ENCODE assay signal across 20 mouse cellular contexts in genomic region chr3:116604570-116604969, GRCm38 (mm10). TPM values are rescaled to one million over a fixed set of nuclear protein-coding genes. Genes with fewer than 3 reads are reported as not detected.
DNase-seq lines count a peak whose midpoint lies in the region; ATAC-seq lines count a peak whose summit lies in the region.
"Had no signal": no experiment of that assay in that cellular context is flagged by ENCODE, and none has a peak within 500 bp of the region (broad histone marks: within the 10 kb centered on the region; RNA-seq: fewer than 3 reads in every experiment).

No protein-coding gene starts in this region.

- H3K9ac ChIP-seq in embryonic facial prominence, embryonic 13.5 days: no peak overlapping the region
- H3K9ac ChIP-seq in hindbrain, embryonic 16.5 days (ENCODE audit: low read depth, low read length): no peak overlapping the region
- H3K9ac ChIP-seq in intestine, embryonic 16.5 days (ENCODE audit: low read depth, low read length): no peak overlapping the region
- H3K9ac ChIP-seq: forebrain, postnatal 0 days; hindbrain, embryonic 15.5 days had no signal

- H3K4me2 ChIP-seq in embryonic facial prominence, embryonic 13.5 days: no peak overlapping the region
- H3K4me2 ChIP-seq in hindbrain, embryonic 16.5 days (ENCODE audit: low read length): no peak overlapping the region
- no peak overlapping the region for H3K4me2 ChIP-seq in intestine, embryonic 16.5 days (ENCODE audit: low read depth, low read length)
- H3K4me2 ChIP-seq: hindbrain, embryonic 15.5 days had no signal

- H3K27ac ChIP-seq in embryonic facial prominence, embryonic 13.5 days: peak overlapping the region; percentile 4; the same call in 1 of the 2 replicates
- H3K27ac ChIP-seq in embryonic facial prominence, embryonic 10.5 days (replicated peaks): no peak overlapping the region
- no peak overlapping the region for H3K27ac ChIP-seq in hindbrain, embryonic 16.5 days (ENCODE audit: low read depth, low read length)
- no peak overlapping the region for H3K27ac ChIP-seq in hindbrain, embryonic 10.5 days
- no peak overlapping the region for H3K27ac ChIP-seq in intestine, embryonic 16.5 days (ENCODE audit: low read length)
- H3K27ac ChIP-seq: hindbrain, embryonic 15.5 days had no signal

- H3K4me1 ChIP-seq in embryonic facial prominence, embryonic 13.5 days: no peaks in the 10 kb centered on the region
- no peaks in the 10 kb centered on the region for H3K4me1 ChIP-seq in embryonic facial prominence, embryonic 10.5 days
- H3K4me1 ChIP-seq in hindbrain, embryonic 16.5 days (ENCODE audit: control insufficient read depth, insufficient read depth, low read depth, low read length): no peaks in the 10 kb centered on the region
- no peaks in the 10 kb centered on the region for H3K4me1 ChIP-seq in hindbrain, embryonic 10.5 days (replicated peaks)
- H3K4me1 ChIP-seq in intestine, embryonic 16.5 days (ENCODE audit: control insufficient read depth, insufficient read depth, low read length): no peaks in the 10 kb centered on the region
- H3K4me1 ChIP-seq: hindbrain, embryonic 15.5 days had no signal

- 52% methylated on average over 9 of the region's 9 CpGs for WGBS in embryonic facial prominence, embryonic 13.5 days
- 83% methylated on average over 9 of the region's 9 CpGs for WGBS in embryonic facial prominence, embryonic 10.5 days
- WGBS in hindbrain, embryonic 16.5 days: 71% methylated on average over 9 of the region's 9 CpGs
- 86% methylated on average over 9 of the region's 9 CpGs for WGBS in hindbrain, embryonic 10.5 days
- WGBS in intestine, embryonic 16.5 days: 81% methylated on average over 9 of the region's 9 CpGs

- ATAC-seq in embryonic facial prominence, embryonic 13.5 days (ENCODE audit: insufficient number of reproducible peaks, insufficient read depth, low FRiP score, low TSS enrichment, low read depth): no peak
- peak; percentile 58; the same call in 1 of the 2 replicates for ATAC-seq in hindbrain, embryonic 16.5 days
- no peak for ATAC-seq in intestine, embryonic 16.5 days
- ATAC-seq: forebrain, postnatal 0 days; Patski had no signal

- DNase-seq in embryonic facial prominence, embryonic 10.5 days (ENCODE audit: low spot score): no peak
- DNase-seq in hindbrain, embryonic 10.5 days (ENCODE audit: low spot score): no peak
- DNase-seq in brain, adult 2 months (ENCODE audit: low read depth, low spot score): peak; percentile 45
- DNase-seq in spleen, postnatal 14 days (ENCODE audit: low spot score in 2 of 2): no peak
- DNase-seq: adrenal gland, adult 2 months; adrenal gland, postnatal 25 days; cerebellum, adult 11 months; cerebellum, adult 9-10 months; cerebellum, postnatal 36 days; forebrain, postnatal 0 days; gastrocnemius, postnatal 36 days; heart, adult 11 months; heart, postnatal 14 days; kidney, adult 2 months had no signal

- H3K27me3 ChIP-seq in embryonic facial prominence, embryonic 13.5 days: no peaks in the 10 kb centered on the region
- no peaks in the 10 kb centered on the region for H3K27me3 ChIP-seq in embryonic facial prominence, embryonic 10.5 days (replicated peaks; ENCODE audit: low read depth, poor library complexity, severe bottlenecking)
- H3K27me3 ChIP-seq in hindbrain, embryonic 16.5 days (replicated peaks; ENCODE audit: control insufficient read depth, insufficient read depth, low read length): no peaks in the 10 kb centered on the region
- H3K27me3 ChIP-seq in hindbrain, embryonic 10.5 days (ENCODE audit: insufficient read depth, poor library complexity, severe bottlenecking): no peaks in the 10 kb centered on the region
- H3K27me3 ChIP-seq in intestine, embryonic 16.5 days (replicated peaks; ENCODE audit: control insufficient read depth, insufficient read depth, low read length): no peaks in the 10 kb centered on the region
- H3K27me3 ChIP-seq: CH12.LX; hindbrain, embryonic 15.5 days; Patski had no signal

- H3K4me3 ChIP-seq in embryonic facial prominence, embryonic 13.5 days: no peak overlapping the region
- H3K4me3 ChIP-seq in embryonic facial prominence, embryonic 10.5 days: no peak overlapping the region
- H3K4me3 ChIP-seq in hindbrain, embryonic 16.5 days (ENCODE audit: low read length): no peak overlapping the region
- no peak overlapping the region for H3K4me3 ChIP-seq in hindbrain, embryonic 10.5 days
- no peak overlapping the region for H3K4me3 ChIP-seq in intestine, embryonic 16.5 days (ENCODE audit: low read length)
- H3K4me3 ChIP-seq: hindbrain, embryonic 15.5 days had no signal

- H3K9me3 ChIP-seq in embryonic facial prominence, embryonic 13.5 days: no peaks in the 10 kb centered on the region
- no peaks in the 10 kb centered on the region for H3K9me3 ChIP-seq in embryonic facial prominence, embryonic 10.5 days
- no peaks in the 10 kb centered on the region for H3K9me3 ChIP-seq in hindbrain, embryonic 16.5 days (ENCODE audit: control insufficient read depth, low read length)
- no peaks in the 10 kb centered on the region for H3K9me3 ChIP-seq in hindbrain, embryonic 10.5 days
- no peaks in the 10 kb centered on the region for H3K9me3 ChIP-seq in intestine, embryonic 16.5 days (ENCODE audit: control insufficient read depth, low read length)
- H3K9me3 ChIP-seq: hindbrain, embryonic 15.5 days had no signal

- H3K36me3 ChIP-seq in embryonic facial prominence, embryonic 13.5 days: peaks cover 22% of the 10 kb centered on the region
- H3K36me3 ChIP-seq in embryonic facial prominence, embryonic 10.5 days (replicated peaks): peaks cover 45% of the 10 kb centered on the region
- H3K36me3 ChIP-seq in hindbrain, embryonic 16.5 days (ENCODE audit: control insufficient read depth, insufficient read depth, low read length): no peaks in the 10 kb centered on the region
- peaks cover 47% of the 10 kb centered on the region for H3K36me3 ChIP-seq in hindbrain, embryonic 10.5 days
- H3K36me3 ChIP-seq in intestine, embryonic 16.5 days (ENCODE audit: control insufficient read depth, insufficient read depth, low read length): no peaks in the 10 kb centered on the region

RNA-seq across cellular contexts. Expression of gene Sass6, which starts 9.8 kb away (rescaled TPM):
- polyA plus RNA-seq in embryonic facial prominence, embryonic 13.5 days (2015; fragmentation: Nextera tagmentation; extraction: Ambion mirVana): 26.3 and 27.8 TPM in 2 replicates
- 38.5 and 39.6 TPM in 2 replicates for polyA plus RNA-seq in embryonic facial prominence, embryonic 10.5 days (2016; fragmentation: Nextera tagmentation; extraction: Ambion mirVana)
- polyA plus RNA-seq in hindbrain, embryonic 16.5 days (2015; fragmentation: Nextera tagmentation; extraction: Ambion mirVana): 11.5 and 12.3 TPM in 2 replicates
- 28.5 and 36.1 TPM in 2 replicates for polyA plus RNA-seq in hindbrain, embryonic 10.5 days (2016; fragmentation: Nextera tagmentation; extraction: Ambion mirVana)
- 11.3 and 14.4 TPM in 2 replicates for polyA plus RNA-seq in intestine, embryonic 16.5 days (2015; fragmentation: Nextera tagmentation; extraction: Ambion mirVana)

RNA-seq across cellular contexts. Expression of gene Trmt13, which starts 9.8 kb away (rescaled TPM):
- 44.3 and 44.8 TPM in 2 replicates for polyA plus RNA-seq in embryonic facial prominence, embryonic 13.5 days (2015; fragmentation: Nextera tagmentation; extraction: Ambion mirVana)
- 24.7 and 24.9 TPM in 2 replicates for polyA plus RNA-seq in embryonic facial prominence, embryonic 10.5 days (2016; fragmentation: Nextera tagmentation; extraction: Ambion mirVana)
- polyA plus RNA-seq in hindbrain, embryonic 16.5 days (2015; fragmentation: Nextera tagmentation; extraction: Ambion mirVana): 22.5 and 25.2 TPM in 2 replicates
- polyA plus RNA-seq in hindbrain, embryonic 10.5 days (2016; fragmentation: Nextera tagmentation; extraction: Ambion mirVana): 22.4 and 23.5 TPM in 2 replicates
- 17.0 and 20.5 TPM in 2 replicates for polyA plus RNA-seq in intestine, embryonic 16.5 days (2015; fragmentation: Nextera tagmentation; extraction: Ambion mirVana)

RNA-seq across cellular contexts. Expression of gene Lrrc39, which starts 41.8 kb away (rescaled TPM):
- polyA plus RNA-seq in embryonic facial prominence, embryonic 13.5 days (2015; fragmentation: Nextera tagmentation; extraction: Ambion mirVana): 0.56 and 0.89 TPM in 2 replicates
- 0.70 and 0.75 TPM in 2 replicates for polyA plus RNA-seq in embryonic facial prominence, embryonic 10.5 days (2016; fragmentation: Nextera tagmentation; extraction: Ambion mirVana)
- 0.13 and 0.45 TPM in 2 replicates for polyA plus RNA-seq in hindbrain, embryonic 16.5 days (2015; fragmentation: Nextera tagmentation; extraction: Ambion mirVana)
- 0.31 and 0.70 TPM in 2 replicates for polyA plus RNA-seq in hindbrain, embryonic 10.5 days (2016; fragmentation: Nextera tagmentation; extraction: Ambion mirVana)
- polyA plus RNA-seq in intestine, embryonic 16.5 days (2015; fragmentation: Nextera tagmentation; extraction: Ambion mirVana): 4.7 and 5.6 TPM in 2 replicates

RNA-seq across cellular contexts. Expression of gene Mfsd14a, which starts 57.9 kb away (rescaled TPM):
- 78.5 and 80.5 TPM in 2 replicates for polyA plus RNA-seq in embryonic facial prominence, embryonic 13.5 days (2015; fragmentation: Nextera tagmentation; extraction: Ambion mirVana)
- 80.7 and 87.8 TPM in 2 replicates for polyA plus RNA-seq in embryonic facial prominence, embryonic 10.5 days (2016; fragmentation: Nextera tagmentation; extraction: Ambion mirVana)
- 64.6 and 68.2 TPM in 2 replicates for polyA plus RNA-seq in hindbrain, embryonic 16.5 days (2015; fragmentation: Nextera tagmentation; extraction: Ambion mirVana)
- 69.4 and 80.9 TPM in 2 replicates for polyA plus RNA-seq in hindbrain, embryonic 10.5 days (2016; fragmentation: Nextera tagmentation; extraction: Ambion mirVana)
- polyA plus RNA-seq in intestine, embryonic 16.5 days (2015; fragmentation: Nextera tagmentation; extraction: Ambion mirVana): 81.3 TPM in 2 replicates
